Mouse (Mus musculus) frontal cortex, postnatal 25 days (tissue): ENCODE measurements at regions not wholly inside any gene's neighbourhood (a gene's known extent, or its start where the extent isn't known, plus 50 kb on each side); places are given as distances from the start of the nearest gene placed in this dataset.
A peak's percentile ranks its signal among the peaks of the same experiment; 100 is the strongest.

Source experiments
- DNase-seq, 2 experiments: peaks; one replicate each; pipeline ENCODE4 v3.0.0; 2022; ENCODE audit warnings: low spot score in 2 of 2

GRCm38 (mm10) chr8:84336376-84336775, 51.9 kb upstream of the Cacna1a start:
- DNase-seq: no peak

GRCm38 (mm10) chr8:84334333-84334732, 53.9 kb upstream of the Cacna1a start:
- peak in 1 of 2 experiments; percentile 15 for DNase-seq

GRCm38 (mm10) chr8:84331562-84331961, 56.7 kb upstream of the Cacna1a start:
- no peak for DNase-seq

GRCm38 (mm10) chr8:84329535-84329934, 58.7 kb upstream of the Cacna1a start:
- DNase-seq: no peak

- no peak for DNase-seq
Measured at GRCm38 (mm10) chr8:84322761-84323160, 52.6 kb upstream of the Ccdc130 start.

GRCm38 (mm10) chr8:84321841-84322240, 51.7 kb upstream of the Ccdc130 start:
- no peak for DNase-seq
